Mouse (Mus musculus) cortical plate, adult 2 months (tissue): ENCODE measurements at regions not wholly inside any gene's neighbourhood (a gene's known extent, or its start where the extent isn't known, plus 50 kb on each side); places are given as distances from the start of the nearest gene placed in this dataset.

Experiments
- H3K27ac ChIP-seq: fragments of 200-500 bp; 2 replicates; pipeline ENCODE4 v1.5.1; 2012; ENCODE audit warnings: low read length, control low read depth, inconsistent platforms; ENCODE audit not compliant: insufficient read depth
- H3K4me1 ChIP-seq: fragments of 200-500 bp; 2 replicates; pipeline ENCODE4 v1.6.1; 2011; ENCODE audit warnings: low read length; ENCODE audit not compliant: control insufficient read depth, insufficient read depth
- H3K4me3 ChIP-seq: fragments of 200-500 bp; 2 replicates; pipeline ENCODE4 v1.5.1; 2011; ENCODE audit warnings: mild to moderate bottlenecking, low read length, control low read depth; ENCODE audit not compliant: insufficient read depth
- CTCF ChIP-seq: fragments of 200-500 bp; IDR thresholded peaks from 2 replicates; pipeline ENCODE4 v1.5.1; 2011; ENCODE audit warnings: mild to moderate bottlenecking, control low read depth, low read length; ENCODE audit not compliant: insufficient read depth; ENCODE audit errors: extremely low read depth
- POLR2A ChIP-seq: fragments of 200-500 bp; IDR thresholded peaks from 2 replicates; pipeline ENCODE4 v1.6.1; 2011; ENCODE audit warnings: mild to moderate bottlenecking, low read length, control low read depth; ENCODE audit not compliant: insufficient read depth; ENCODE audit errors: extremely low read depth

GRCm38 (mm10) chr13:72023666-72024065 lies 60.1 kb upstream of the Irx1 start:
- H3K27ac ChIP-seq: no peak overlapping the region
- no peaks in the 10 kb centered on the region for H3K4me1 ChIP-seq
- H3K4me3 ChIP-seq: no peak overlapping the region
- no peak for TF ChIP-seq CTCF
- TF ChIP-seq POLR2A: no peak

GRCm38 (mm10) chr13:72043930-72044470 lies 80.5 kb upstream of the Irx1 start:
- Histone ChIP-seq H3K4me1 (no peaks in the 10 kb centered on the region), H3K4me3 (no peak overlapping the region), H3K27ac (no peak overlapping the region)
- TF ChIP-seq CTCF (no peak), POLR2A (no peak)

GRCm38 (mm10) chr13:72056469-72056868 lies 92.9 kb upstream of the Irx1 start:
- Histone ChIP-seq H3K27ac (no peak overlapping the region), H3K4me3 (no peak overlapping the region), H3K4me1 (no peaks in the 10 kb centered on the region)
- TF ChIP-seq POLR2A (no peak), CTCF (no peak)

DNA sequence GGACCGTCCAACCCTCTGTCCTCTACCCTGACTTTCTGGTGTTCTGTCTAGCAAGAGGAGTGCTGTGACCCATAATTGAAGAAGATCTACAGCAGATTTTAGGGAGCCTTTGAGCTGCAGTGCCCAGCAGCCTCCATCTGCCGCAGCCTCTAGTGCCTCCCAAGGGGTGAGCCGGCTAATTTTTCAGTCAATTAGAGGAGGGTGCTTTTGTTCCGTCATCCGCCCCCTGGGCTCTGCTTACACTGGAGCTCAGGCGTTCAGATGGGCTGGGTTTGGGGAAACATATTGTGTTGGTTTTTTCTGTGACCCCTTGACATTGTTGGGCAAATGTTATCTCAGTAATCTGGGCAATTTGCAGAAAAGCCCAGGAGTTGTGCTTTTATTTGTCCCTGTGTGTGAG lies 98.1 kb upstream of the Irx1 start:
- Histone ChIP-seq H3K4me1 (no peaks in the 10 kb centered on the region), H3K27ac (no peak overlapping the region), H3K4me3 (no peak overlapping the region)
- TF ChIP-seq POLR2A (no peak), CTCF (no peak)

- Histone ChIP-seq H3K4me3 (no peak overlapping the region), H3K27ac (no peak overlapping the region), H3K4me1 (no peaks in the 10 kb centered on the region)
- TF ChIP-seq POLR2A (no peak), CTCF (no peak)
Measured at GRCm38 (mm10) chr13:72063278-72063761, 99.8 kb upstream of the Irx1 start.

- Histone ChIP-seq H3K4me1 (no peaks in the 10 kb centered on the region), H3K27ac (no peak overlapping the region), H3K4me3 (no peak overlapping the region)
- TF ChIP-seq CTCF (no peak), POLR2A (no peak)
Measured at GRCm38 (mm10) chr13:72096585-72096984, 133.1 kb upstream of the Irx1 start.

DNA sequence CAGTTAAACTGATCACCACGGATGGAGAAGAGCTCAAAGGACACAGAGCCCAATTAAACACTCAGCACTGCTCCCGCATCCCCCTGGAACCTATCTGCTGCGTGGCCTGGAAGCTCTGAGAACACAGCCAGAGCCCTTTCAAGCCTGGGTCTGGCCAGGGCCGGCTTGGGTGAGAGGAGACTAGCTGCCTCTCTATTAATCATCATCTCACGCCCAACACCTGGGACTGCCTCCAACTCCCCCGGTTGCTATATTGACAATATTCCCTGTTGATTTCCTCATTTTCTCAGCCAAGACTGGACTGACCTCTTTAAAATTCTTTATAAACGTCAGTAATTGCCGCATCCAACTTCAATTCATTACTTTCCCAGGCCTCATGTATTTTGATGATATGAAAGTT lies 133.7 kb upstream of the Irx1 start:
- H3K27ac ChIP-seq: no peak overlapping the region
- no peak for TF ChIP-seq POLR2A
- no peak for TF ChIP-seq CTCF
- no peaks in the 10 kb centered on the region for H3K4me1 ChIP-seq
- no peak overlapping the region for H3K4me3 ChIP-seq

- no peak for TF ChIP-seq POLR2A
- no peak for TF ChIP-seq CTCF
- Histone ChIP-seq H3K27ac (no peak overlapping the region), H3K4me3 (no peak overlapping the region), H3K4me1 (no peaks in the 10 kb centered on the region)
Measured at GRCm38 (mm10) chr13:72097811-72098210, 134.3 kb upstream of the Irx1 start.

DNA sequence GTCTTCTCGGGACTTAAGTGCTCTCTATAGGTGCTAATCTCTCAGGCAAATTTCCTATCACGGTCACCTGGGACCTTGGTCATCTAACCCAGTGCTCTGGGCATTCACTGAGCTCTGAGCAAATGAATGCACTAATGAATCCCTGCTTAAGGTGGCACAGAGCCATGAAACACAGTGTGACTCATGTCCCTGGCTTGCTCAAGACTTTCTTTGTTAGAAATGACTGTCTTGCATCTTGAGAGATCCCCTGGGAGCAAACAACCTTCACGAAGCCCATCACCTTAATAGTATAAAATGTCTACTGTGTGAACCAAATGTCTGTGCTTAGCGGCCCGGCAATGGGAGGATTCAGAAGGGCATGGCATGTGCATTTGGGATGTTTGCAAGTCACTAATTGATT lies 137.2 kb upstream of the Irx1 start:
- Histone ChIP-seq H3K27ac (no peak overlapping the region), H3K4me3 (no peak overlapping the region), H3K4me1 (no peaks in the 10 kb centered on the region)
- TF ChIP-seq POLR2A (no peak), CTCF (no peak)

- Histone ChIP-seq H3K4me1 (no peaks in the 10 kb centered on the region), H3K4me3 (no peak overlapping the region), H3K27ac (no peak overlapping the region)
- TF ChIP-seq POLR2A (no peak), CTCF (no peak)
Measured at GRCm38 (mm10) chr13:72108666-72109065, 145.1 kb upstream of the Irx1 start.
